Mouse (Mus musculus): ENCODE results near the gene Atrnl1. TPM values are rescaled to one million over a fixed set of nuclear protein-coding genes. Genes with fewer than 3 reads are reported as not detected.
"Not testable (repeated sequence)": the region's sequence is repeated elsewhere in the genome, so short reads cannot be mapped to it uniquely, and the experiment has no call there.

Atrnl1 gene
- polyA plus RNA-seq, 1 experiment from 2014 or later = 8.1 TPM

DNA sequence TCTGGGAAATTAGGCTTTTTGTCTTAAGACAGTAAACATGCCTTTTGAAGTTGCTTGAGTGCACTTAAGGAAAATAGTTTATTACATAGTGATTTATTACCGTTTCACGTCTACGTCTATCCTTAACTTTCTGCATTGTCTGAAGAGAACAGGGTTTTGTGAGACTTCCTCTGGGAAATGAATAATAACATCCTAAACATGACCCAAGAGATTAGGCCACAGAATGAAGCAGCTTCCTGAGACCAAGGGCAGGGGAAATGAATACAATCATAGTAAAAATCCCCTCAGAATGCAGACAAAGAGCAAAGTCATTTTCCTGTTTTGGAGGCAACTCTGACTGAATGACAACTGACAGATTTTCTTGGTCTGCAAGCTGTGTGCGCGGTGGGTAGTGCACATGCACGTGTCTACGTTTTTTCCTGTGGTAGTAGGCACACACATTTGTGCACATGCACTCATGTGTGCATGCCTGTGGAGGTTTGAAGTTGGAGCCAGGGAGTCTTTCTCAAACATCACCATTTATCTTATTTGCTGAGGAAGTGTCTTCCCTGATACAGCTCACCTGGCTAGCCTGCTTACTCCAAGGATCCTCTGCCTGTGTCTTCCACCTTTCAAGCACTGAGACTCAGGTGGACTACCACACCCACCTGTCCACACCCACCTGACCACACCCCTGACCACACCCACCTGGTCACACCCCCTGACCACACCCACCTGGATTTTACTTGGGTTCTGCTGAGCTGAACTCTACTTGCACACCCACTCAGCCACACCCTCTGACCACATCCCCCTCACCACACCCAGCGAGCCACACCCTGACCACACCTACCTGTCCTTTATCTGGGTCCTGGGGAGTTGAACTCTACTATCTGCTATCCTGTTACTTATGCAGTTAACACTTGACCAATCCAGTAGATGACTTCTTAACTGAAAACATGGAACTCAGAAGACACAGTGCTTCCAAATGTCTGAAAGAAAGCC is 47.6 kb downstream of the Atrnl1 start:
- Histone ChIP-seq H3K4me1 (replicated peaks; ENCODE audit: insufficient read depth, low read length) (0 out of 2 replicates have a peak, but pooled peaks cover 3% of the 10 kb centered on the region), H3K27ac (no peak overlapping the region), H3K27me3 (ENCODE audit: insufficient read depth, low read length) (no peaks in the 10 kb centered on the region), H3K9ac (ENCODE audit: low read depth, low read length) (no peak overlapping the region), H3K4me2 (ENCODE audit: low read length) (no peak overlapping the region), H3K9me3 (replicated peaks; ENCODE audit: low read length) (no peaks in the 10 kb centered on the region), H3K36me3 (ENCODE audit: insufficient read depth, low read length) (no peaks in the 10 kb centered on the region), H3K4me3 (replicated peaks; ENCODE audit: low read depth, low read length) (no peak overlapping the region)
- 57% methylated on average over 8 of the region's 8 CpGs for WGBS
- DNase-seq (ENCODE audit: low spot score) (peak; percentile 71), ATAC-seq (replicated peaks; ENCODE audit: low FRiP score, low read depth) (peak; percentile 18; the same call in 1 of the 2 replicates)
- no peak for TF ChIP-seq CTCF (IDR thresholded peaks at IDR 0.05; ENCODE audit: low read depth)

DNA sequence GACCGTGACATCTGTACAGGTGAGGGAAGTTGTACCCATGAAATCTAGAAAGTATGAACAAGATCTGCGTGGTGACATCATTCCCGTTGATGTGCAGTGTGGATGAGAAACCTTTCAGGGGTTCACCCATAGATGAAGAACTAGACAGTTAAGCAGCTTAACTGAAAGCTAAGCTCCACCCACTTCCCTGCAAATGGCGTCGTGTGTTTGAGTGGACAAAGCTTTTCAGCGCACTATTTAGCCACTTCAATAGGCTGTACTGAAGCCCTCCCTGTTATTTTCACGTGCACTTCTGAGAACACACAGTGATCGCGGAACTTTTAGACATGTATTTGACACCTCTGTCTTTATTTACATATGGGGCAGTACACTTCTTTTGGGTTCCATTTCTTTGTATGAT is 56.2 kb downstream of the Atrnl1 start:
- ATAC-seq (replicated peaks; ENCODE audit: low FRiP score, low read depth) (no peak), DNase-seq (ENCODE audit: low spot score) (no peak)
- H3K4me2 ChIP-seq (ENCODE audit: low read length) = no peak overlapping the region
- H3K27me3 ChIP-seq (ENCODE audit: insufficient read depth, low read length) = no peaks in the 10 kb centered on the region
- 89% methylated on average over 9 of the region's 9 CpGs for WGBS
- H3K36me3 ChIP-seq (ENCODE audit: insufficient read depth, low read length) = peaks cover 5% of the 10 kb centered on the region; the same call in 1 of the 2 replicates
- H3K9me3 ChIP-seq (replicated peaks; ENCODE audit: low read length) = no peaks in the 10 kb centered on the region
- no peak overlapping the region for H3K4me3 ChIP-seq (replicated peaks; ENCODE audit: low read depth, low read length)
- H3K27ac ChIP-seq = no peak overlapping the region
- no peak for TF ChIP-seq CTCF (IDR thresholded peaks at IDR 0.05; ENCODE audit: low read depth)
- H3K4me1 ChIP-seq (replicated peaks; ENCODE audit: insufficient read depth, low read length) = no peaks in the 10 kb centered on the region
- no peak overlapping the region for H3K9ac ChIP-seq (ENCODE audit: low read depth, low read length)

DNA sequence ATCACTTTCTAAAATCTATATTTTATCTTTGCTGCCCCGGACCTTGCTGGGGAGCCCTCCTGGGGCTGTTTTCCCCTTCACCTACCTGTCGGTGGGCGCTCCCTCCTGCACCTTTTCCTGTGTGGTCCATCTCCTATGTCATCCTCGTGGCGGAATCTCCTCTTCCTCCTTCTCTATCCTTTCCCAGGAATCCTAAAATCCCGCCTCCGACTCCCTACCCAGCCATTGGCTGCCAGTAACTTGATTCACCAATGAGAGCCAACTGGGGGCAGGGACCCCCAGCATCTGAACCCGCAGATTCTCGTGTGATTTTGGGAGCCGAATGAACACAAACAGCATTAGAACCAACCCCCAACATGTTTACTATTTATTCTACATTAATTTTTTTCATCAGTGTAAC is 57.1 kb downstream of the Atrnl1 start:
- Histone ChIP-seq H3K36me3 (ENCODE audit: insufficient read depth, low read length) (peaks cover 5% of the 10 kb centered on the region; the same call in 1 of the 2 replicates), H3K27me3 (ENCODE audit: insufficient read depth, low read length) (no peaks in the 10 kb centered on the region), H3K4me3 (replicated peaks; ENCODE audit: low read depth, low read length) (no peak overlapping the region), H3K9me3 (replicated peaks; ENCODE audit: low read length) (no peaks in the 10 kb centered on the region), H3K4me2 (ENCODE audit: low read length) (no peak overlapping the region), H3K4me1 (replicated peaks; ENCODE audit: insufficient read depth, low read length) (no peaks in the 10 kb centered on the region), H3K9ac (ENCODE audit: low read depth, low read length) (no peak overlapping the region), H3K27ac (no peak overlapping the region)
- no peak for TF ChIP-seq CTCF (IDR thresholded peaks at IDR 0.05; ENCODE audit: low read depth)
- 91% methylated on average over 10 of the region's 10 CpGs for WGBS
- DNase-seq (ENCODE audit: low spot score) (no peak), ATAC-seq (replicated peaks; ENCODE audit: low FRiP score, low read depth) (no peak)

DNA sequence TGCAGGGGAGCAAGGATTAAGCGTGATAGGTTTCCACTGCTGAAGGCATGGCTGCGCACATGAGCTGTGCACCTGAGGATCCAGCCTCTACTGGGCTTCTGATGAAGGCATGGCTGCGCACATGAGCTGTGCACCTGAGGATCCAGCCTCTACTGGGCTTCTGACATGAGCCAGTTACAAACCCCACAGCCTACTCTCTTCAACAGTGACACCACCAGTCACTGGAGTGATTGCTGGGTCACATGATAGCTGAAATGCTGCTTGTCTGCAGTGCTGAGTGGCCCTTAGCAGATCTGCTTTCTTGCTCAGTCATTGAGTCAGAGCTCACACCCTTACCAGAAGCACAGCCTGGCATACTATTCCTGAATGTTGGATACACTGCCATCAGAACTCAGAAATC is 68.6 kb downstream of the Atrnl1 start:
- DNase-seq (ENCODE audit: low spot score) = no peak
- H3K27ac ChIP-seq = no peak overlapping the region
- H3K4me2 ChIP-seq (ENCODE audit: low read length) = no peak overlapping the region
- no peak for ATAC-seq (replicated peaks; ENCODE audit: low FRiP score, low read depth)
- H3K9me3 ChIP-seq (replicated peaks; ENCODE audit: low read length) = no peaks in the 10 kb centered on the region
- no peaks in the 10 kb centered on the region for H3K27me3 ChIP-seq (ENCODE audit: insufficient read depth, low read length)
- no peak for TF ChIP-seq CTCF (IDR thresholded peaks at IDR 0.05; ENCODE audit: low read depth)
- no peak overlapping the region for H3K9ac ChIP-seq (ENCODE audit: low read depth, low read length)
- no peaks in the 10 kb centered on the region for H3K36me3 ChIP-seq (ENCODE audit: insufficient read depth, low read length)
- H3K4me3 ChIP-seq (replicated peaks; ENCODE audit: low read depth, low read length) = no peak overlapping the region
- 90% methylated on average over 3 of the region's 3 CpGs for whole genome bisulfite sequencing
- H3K4me1 ChIP-seq (replicated peaks; ENCODE audit: insufficient read depth, low read length) = no peaks in the 10 kb centered on the region

DNA sequence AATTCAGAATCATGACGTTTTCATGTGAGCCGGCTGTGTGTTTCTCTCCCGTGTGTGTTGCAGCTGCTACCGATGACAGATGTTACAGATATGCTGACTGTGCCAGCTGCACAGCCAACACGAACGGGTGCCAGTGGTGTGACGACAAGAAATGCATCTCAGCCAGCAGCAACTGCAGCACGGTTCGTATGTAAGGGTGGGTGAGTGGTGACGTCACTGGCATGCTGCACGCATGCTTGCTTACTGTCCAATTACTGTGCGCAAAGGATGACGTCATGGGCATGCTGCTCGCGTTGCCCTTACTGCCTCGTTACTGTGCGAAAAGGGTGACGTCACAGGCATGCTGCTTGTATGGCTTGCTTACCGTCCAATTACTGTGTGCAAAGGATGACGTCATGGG is 75.8 kb downstream of the Atrnl1 start:
- Histone ChIP-seq H3K4me1 (replicated peaks; ENCODE audit: insufficient read depth, low read length) (no peaks in the 10 kb centered on the region), H3K27ac (no peak overlapping the region), H3K36me3 (ENCODE audit: insufficient read depth, low read length) (peaks cover 6% of the 10 kb centered on the region; the same call in 1 of the 2 replicates), H3K9me3 (replicated peaks; ENCODE audit: low read length) (no peaks in the 10 kb centered on the region), H3K4me2 (ENCODE audit: low read length) (no peak overlapping the region), H3K9ac (ENCODE audit: low read depth, low read length) (no peak overlapping the region), H3K27me3 (ENCODE audit: insufficient read depth, low read length) (no peaks in the 10 kb centered on the region), H3K4me3 (replicated peaks; ENCODE audit: low read depth, low read length) (no peak overlapping the region)
- no peak for TF ChIP-seq CTCF (IDR thresholded peaks at IDR 0.05; ENCODE audit: low read depth)
- DNase-seq (ENCODE audit: low spot score) = no peak
- no peak for ATAC-seq (replicated peaks; ENCODE audit: low FRiP score, low read depth)
- 89% methylated on average over 20 of the region's 20 CpGs for WGBS

DNA sequence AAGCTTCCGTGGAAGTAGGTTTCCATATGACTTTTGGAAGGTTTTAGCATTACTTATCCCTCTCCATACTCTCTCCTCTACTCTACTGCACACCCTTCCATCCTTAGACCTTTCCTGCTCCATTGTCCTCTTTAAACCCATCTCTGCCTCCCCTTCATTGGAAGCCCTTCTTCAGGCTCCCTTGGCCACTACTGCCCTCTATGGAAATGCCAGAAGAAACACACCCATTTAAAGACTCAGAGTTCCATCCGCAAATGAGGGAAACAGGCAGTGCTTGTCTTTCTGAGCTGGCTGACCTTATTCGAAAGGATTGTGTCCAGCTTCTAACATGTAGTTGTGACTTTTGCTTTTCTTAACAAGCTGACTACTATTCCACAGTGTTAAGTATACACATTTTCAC is 81.7 kb downstream of the Atrnl1 start:
- Histone ChIP-seq H3K9ac (ENCODE audit: low read depth, low read length) (no peak overlapping the region), H3K27me3 (ENCODE audit: insufficient read depth, low read length) (no peaks in the 10 kb centered on the region), H3K36me3 (ENCODE audit: insufficient read depth, low read length) (peaks cover 12% of the 10 kb centered on the region), H3K4me1 (replicated peaks; ENCODE audit: insufficient read depth, low read length) (no peaks in the 10 kb centered on the region), H3K9me3 (replicated peaks; ENCODE audit: low read length) (no peaks in the 10 kb centered on the region), H3K4me2 (ENCODE audit: low read length) (no peak overlapping the region), H3K27ac (no peak overlapping the region), H3K4me3 (replicated peaks; ENCODE audit: low read depth, low read length) (no peak overlapping the region)
- TF ChIP-seq CTCF (IDR thresholded peaks at IDR 0.05; ENCODE audit: low read depth) = peak; percentile 51
- no peak for ATAC-seq (replicated peaks; ENCODE audit: low FRiP score, low read depth)
- 93% methylated on average over 3 of the region's 3 CpGs for WGBS
- peak; percentile 28 for DNase-seq (ENCODE audit: low spot score)

DNA sequence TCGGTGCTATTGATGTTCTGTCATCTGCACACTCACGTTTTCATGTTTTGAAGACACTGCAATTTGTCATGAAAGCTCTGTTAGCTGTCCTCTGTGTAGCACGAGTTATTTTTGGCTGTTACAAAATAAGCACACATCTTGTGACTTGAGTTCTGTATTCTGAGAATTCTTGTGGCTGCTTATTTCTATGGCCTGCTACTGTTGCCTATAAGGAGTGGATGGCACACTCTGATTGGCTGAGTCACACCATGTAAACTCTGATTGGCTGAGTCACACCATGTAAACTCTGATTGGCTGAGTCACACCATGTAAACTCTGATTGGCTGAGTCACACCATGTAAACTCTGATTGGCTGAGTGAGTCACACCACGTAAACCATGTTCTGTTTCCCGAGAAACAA is 85.9 kb downstream of the Atrnl1 start:
- not testable (repeated sequence) for H3K4me1 ChIP-seq (replicated peaks; ENCODE audit: insufficient read depth, low read length); H3K4me2 ChIP-seq (ENCODE audit: low read length); H3K27me3 ChIP-seq (ENCODE audit: insufficient read depth, low read length); DNase-seq (ENCODE audit: low spot score); H3K4me3 ChIP-seq (replicated peaks; ENCODE audit: low read depth, low read length); H3K27ac ChIP-seq; ATAC-seq (replicated peaks; ENCODE audit: low FRiP score, low read depth); H3K9me3 ChIP-seq (replicated peaks; ENCODE audit: low read length); H3K9ac ChIP-seq (ENCODE audit: low read depth, low read length)
- peaks cover 15% of the 10 kb centered on the region for H3K36me3 ChIP-seq (ENCODE audit: insufficient read depth, low read length)
- 82% methylated on average over 5 of the region's 5 CpGs for WGBS
